Mouse (Mus musculus) forebrain, embryonic 14.5 days (tissue): ENCODE measurements around the gene Fam81a. TPM values are rescaled to one million over a fixed set of nuclear protein-coding genes. Genes with fewer than 3 reads are reported as not detected.
A peak's percentile ranks its signal among the peaks of the same experiment; 100 is the strongest.

Experiments
- ATAC-seq: fragments of 200-750 bp; cut with Nextera tagmentation; 2 replicates; pipeline ENCODE4 v1.8.0; 2017; ENCODE audit warnings: mild to moderate bottlenecking, moderate library complexity
- DNase-seq: peaks from one replicate; pipeline ENCODE4 v3.0.0-alpha.2; 2015; ENCODE audit warnings: low spot score
- H3K27ac ChIP-seq: fragments of 300-500 bp; sonication (generic); 2 replicates; pipeline ENCODE4 v1.5.1; 2014; ENCODE audit warnings: low read depth, mild to moderate bottlenecking, control low read depth, low read length, moderate library complexity
- H3K27me3 ChIP-seq: fragments of 300-500 bp; sonication (generic); replicated peaks from 2 replicates; pipeline ENCODE4 v1.6.1; 2014; ENCODE audit warnings: low read length, control low read depth, mixed read lengths; ENCODE audit not compliant: control insufficient read depth, insufficient read depth
- H3K36me3 ChIP-seq: fragments of 300-500 bp; sonication (generic); 2 replicates; pipeline ENCODE4 v1.6.1; 2014; ENCODE audit warnings: low read length, control low read depth; ENCODE audit not compliant: control insufficient read depth, insufficient read depth
- H3K4me1 ChIP-seq: fragments of 300-500 bp; sonication (generic); 2 replicates; pipeline ENCODE4 v1.6.1; 2014; ENCODE audit warnings: antibody characterized with exemption, low read length, control low read depth; ENCODE audit not compliant: control insufficient read depth, insufficient read depth
- H3K4me2 ChIP-seq: fragments of 300-500 bp; sonication (generic); 2 replicates; pipeline ENCODE4 v1.6.1; 2014; ENCODE audit warnings: mild to moderate bottlenecking, control low read depth, low read length
- H3K4me3 ChIP-seq: fragments of 300-500 bp; sonication (generic); 2 replicates; pipeline ENCODE4 v1.5.1; 2014; ENCODE audit warnings: low read depth, low read length, control low read depth
- H3K9ac ChIP-seq: fragments of 300-500 bp; sonication (generic); 2 replicates; pipeline ENCODE4 v1.6.1; 2014; ENCODE audit warnings: mild to moderate bottlenecking, low read length, control low read depth, moderate library complexity
- H3K9me3 ChIP-seq: fragments of 300-500 bp; sonication (generic); replicated peaks from 2 replicates; pipeline ENCODE4 v1.6.1; 2016; ENCODE audit warnings: low read length, control low read depth, mixed read lengths; ENCODE audit not compliant: control insufficient read depth
- WGBS: fragments of 180-500 bp; shearing (Covaris S2); extraction: QIAGEN DNeasy Blood & Tissue Kit; methylation state at CpG from one replicate; pipeline ENCODE4 v1.1.7; 2014; 5-methylcytosine and 5-hydroxymethylcytosine counted together
- polyA plus RNA-seq: library from polyadenylated mRNA; unstranded; fragments of >200 nt; fragmentation: Nextera tagmentation; extraction: Ambion mirVana; gene quantifications from 2 replicates; pipeline ENCODE4 v1.2.1, GENCODE M21; 2014

Gene Fam81a
- polyA plus RNA-seq, 1 experiment from 2014 or later = 5.6 TPM

DNA sequence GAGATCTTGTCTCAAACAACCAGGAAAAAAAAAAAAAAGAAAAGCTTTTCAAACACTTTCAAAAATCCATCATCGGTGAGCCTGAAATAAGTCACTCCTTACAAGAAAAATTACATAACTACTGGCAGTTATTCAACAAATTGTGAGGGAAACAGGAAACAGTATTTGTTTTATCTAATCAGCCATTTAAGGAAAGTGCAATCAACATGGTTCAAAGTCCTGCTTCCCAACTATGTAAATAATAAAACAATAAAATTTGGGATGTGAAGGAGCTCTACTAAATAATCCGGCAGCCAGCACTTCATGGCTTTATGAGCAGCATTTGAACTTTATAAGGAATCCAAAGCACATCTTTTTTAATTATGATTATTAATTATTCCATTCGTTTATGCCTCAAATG, 80.3 kb downstream of the Fam81a start:
- Histone ChIP-seq H3K9ac (no peak overlapping the region), H3K36me3 (no peaks in the 10 kb centered on the region), H3K4me2 (no peak overlapping the region), H3K4me1 (no peaks in the 10 kb centered on the region), H3K27ac (no peak overlapping the region), H3K4me3 (no peak overlapping the region), H3K27me3 (no peaks in the 10 kb centered on the region), H3K9me3 (no peaks in the 10 kb centered on the region)
- ATAC-seq = no peak
- no peak for DNase-seq
- WGBS = 88% methylated on average over 3 of the region's 3 CpGs

DNA sequence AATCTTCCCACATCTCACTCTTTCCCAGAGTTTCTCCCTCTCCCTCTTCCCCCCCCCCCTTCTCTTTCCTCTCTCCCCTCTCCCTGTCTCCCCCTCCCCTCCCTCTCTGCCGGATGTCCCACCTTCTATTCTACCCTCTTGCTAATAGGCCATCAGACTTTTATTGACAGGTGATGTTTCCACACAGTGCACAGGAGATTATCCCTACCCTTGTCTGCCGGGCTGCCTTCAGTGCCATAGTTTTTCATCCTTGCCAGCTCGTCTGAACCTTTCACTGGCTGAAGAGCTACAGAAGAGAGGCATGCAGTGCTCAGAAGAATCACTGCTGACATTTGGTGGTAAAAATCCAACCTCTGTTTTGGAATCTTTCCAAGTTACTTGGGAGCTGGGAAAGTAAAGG, 88.9 kb downstream of the Fam81a start:
- Histone ChIP-seq H3K9ac (no peak overlapping the region), H3K27ac (no peak overlapping the region), H3K4me3 (no peak overlapping the region), H3K4me1 (no peaks in the 10 kb centered on the region), H3K4me2 (no peak overlapping the region), H3K27me3 (no peaks in the 10 kb centered on the region), H3K9me3 (no peaks in the 10 kb centered on the region), H3K36me3 (no peaks in the 10 kb centered on the region)
- DNase-seq (no peak), ATAC-seq (no peak)
- WGBS = 31% methylated on average over 3 of the region's 3 CpGs

DNA sequence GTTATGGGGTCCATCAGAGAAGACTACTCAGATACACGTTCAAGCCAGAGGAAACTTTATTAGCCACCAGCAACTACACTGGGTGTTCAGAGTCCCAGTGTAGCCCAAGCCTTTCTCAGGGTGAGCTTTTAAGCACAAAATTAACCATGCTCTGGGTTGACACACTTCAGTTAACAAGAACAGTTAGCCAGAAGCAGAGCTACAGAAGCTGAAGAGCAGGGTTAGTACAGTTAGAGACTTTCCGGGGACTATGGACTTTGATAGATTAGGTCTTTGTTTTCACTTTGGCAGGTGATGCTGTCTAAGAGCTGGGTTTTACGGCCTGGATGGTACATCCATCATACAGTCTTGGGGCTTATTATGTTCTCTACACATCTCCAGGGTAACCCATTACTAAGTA, 89.6 kb downstream of the Fam81a start:
- no peaks in the 10 kb centered on the region for H3K9me3 ChIP-seq
- H3K4me1 ChIP-seq = no peaks in the 10 kb centered on the region
- no peak overlapping the region for H3K4me2 ChIP-seq
- no peaks in the 10 kb centered on the region for H3K27me3 ChIP-seq
- H3K27ac ChIP-seq = no peak overlapping the region
- DNase-seq = no peak
- no peaks in the 10 kb centered on the region for H3K36me3 ChIP-seq
- ATAC-seq = no peak
- 71% methylated on average over 3 of the region's 3 CpGs for WGBS
- H3K9ac ChIP-seq = no peak overlapping the region
- no peak overlapping the region for H3K4me3 ChIP-seq

DNA sequence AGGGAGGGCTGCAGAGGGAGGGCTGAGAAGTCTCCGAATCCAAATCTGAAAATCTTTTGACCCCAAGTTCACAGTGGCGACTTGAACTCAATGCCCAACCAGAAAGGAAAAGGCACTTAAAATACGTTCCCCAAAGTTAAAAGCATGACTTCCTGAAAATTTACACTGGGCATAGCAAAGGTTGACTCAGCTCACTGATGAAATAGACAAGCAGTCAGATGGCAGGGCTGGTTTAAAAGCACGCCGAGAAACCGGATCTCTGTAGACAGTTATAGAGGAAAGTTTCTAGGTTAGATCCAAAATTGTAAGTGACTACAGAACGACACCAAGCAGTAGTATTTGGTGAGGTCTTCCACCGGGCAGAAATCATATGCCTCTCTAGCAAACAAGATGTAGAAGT, 92.5 kb downstream of the Fam81a start:
- whole genome bisulfite sequencing = 53% methylated on average over 8 of the region's 8 CpGs
- Histone ChIP-seq H3K36me3 (no peaks in the 10 kb centered on the region), H3K4me2 (no peak overlapping the region), H3K9me3 (no peaks in the 10 kb centered on the region), H3K27ac (no peak overlapping the region), H3K4me3 (no peak overlapping the region), H3K4me1 (no peaks in the 10 kb centered on the region), H3K27me3 (no peaks in the 10 kb centered on the region), H3K9ac (no peak overlapping the region)
- ATAC-seq (no peak), DNase-seq (no peak)

GRCm38 (mm10) chr9:70049416-70049783, 93.0 kb downstream of the Fam81a start:
- H3K9ac ChIP-seq = no peak overlapping the region
- no peak for ATAC-seq
- H3K36me3 ChIP-seq = no peaks in the 10 kb centered on the region
- no peaks in the 10 kb centered on the region for H3K9me3 ChIP-seq
- WGBS = 31% methylated on average over 3 of the region's 3 CpGs
- no peak overlapping the region for H3K27ac ChIP-seq
- no peak overlapping the region for H3K4me3 ChIP-seq
- no peaks in the 10 kb centered on the region for H3K27me3 ChIP-seq
- no peak overlapping the region for H3K4me2 ChIP-seq
- DNase-seq = peak; percentile 20
- no peaks in the 10 kb centered on the region for H3K4me1 ChIP-seq

DNA sequence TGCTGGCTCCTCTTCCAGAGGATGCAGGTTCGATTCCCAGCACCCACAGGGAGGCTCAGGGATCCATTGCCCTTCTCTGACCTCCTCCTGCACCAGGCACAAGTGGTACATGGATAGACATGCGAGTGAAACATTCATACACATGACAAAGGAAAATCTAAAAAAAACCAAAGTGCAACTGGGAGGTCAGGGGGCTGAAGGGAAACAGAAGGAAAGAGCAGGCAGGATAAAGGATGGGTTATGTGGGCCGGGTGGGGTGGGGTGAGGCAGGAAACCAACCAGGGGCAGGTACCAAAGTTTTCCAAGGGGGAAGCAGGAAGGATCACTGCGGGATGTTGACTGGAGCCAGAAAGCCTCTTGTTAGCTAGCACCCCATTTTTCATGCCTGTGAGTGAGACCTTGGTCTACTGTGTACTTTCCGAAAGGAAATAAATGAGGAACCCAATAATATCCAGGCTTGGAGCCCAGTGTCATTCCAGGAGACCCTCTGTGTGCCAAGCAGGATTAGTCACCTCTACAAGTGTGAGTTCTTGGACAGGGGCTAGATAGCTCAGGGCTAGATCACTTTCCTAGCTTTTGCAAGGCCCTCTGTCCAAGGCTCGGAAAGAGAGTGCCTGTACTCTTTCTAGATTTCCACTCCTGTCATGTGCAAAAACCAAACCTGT, 93.5 kb downstream of the Fam81a start:
- no peak overlapping the region for H3K9ac ChIP-seq
- no peak overlapping the region for H3K4me3 ChIP-seq
- no peaks in the 10 kb centered on the region for H3K27me3 ChIP-seq
- H3K36me3 ChIP-seq = no peaks in the 10 kb centered on the region
- H3K9me3 ChIP-seq = no peaks in the 10 kb centered on the region
- ATAC-seq (no peak), DNase-seq (no peak)
- WGBS = 57% methylated on average over 6 of the region's 6 CpGs
- no peak overlapping the region for H3K27ac ChIP-seq
- no peak overlapping the region for H3K4me2 ChIP-seq
- no peaks in the 10 kb centered on the region for H3K4me1 ChIP-seq

- ATAC-seq (no peak), DNase-seq (no peak)
- Histone ChIP-seq H3K27me3 (no peaks in the 10 kb centered on the region), H3K9ac (no peak overlapping the region), H3K4me3 (no peak overlapping the region), H3K9me3 (no peaks in the 10 kb centered on the region), H3K4me1 (no peaks in the 10 kb centered on the region), H3K4me2 (no peak overlapping the region), H3K36me3 (no peaks in the 10 kb centered on the region), H3K27ac (no peak overlapping the region)
- WGBS = 24% methylated on average over 5 of the region's 5 CpGs
Observed at GRCm38 (mm10) chr9:70048280-70048679, 94.1 kb downstream of the Fam81a start.

DNA sequence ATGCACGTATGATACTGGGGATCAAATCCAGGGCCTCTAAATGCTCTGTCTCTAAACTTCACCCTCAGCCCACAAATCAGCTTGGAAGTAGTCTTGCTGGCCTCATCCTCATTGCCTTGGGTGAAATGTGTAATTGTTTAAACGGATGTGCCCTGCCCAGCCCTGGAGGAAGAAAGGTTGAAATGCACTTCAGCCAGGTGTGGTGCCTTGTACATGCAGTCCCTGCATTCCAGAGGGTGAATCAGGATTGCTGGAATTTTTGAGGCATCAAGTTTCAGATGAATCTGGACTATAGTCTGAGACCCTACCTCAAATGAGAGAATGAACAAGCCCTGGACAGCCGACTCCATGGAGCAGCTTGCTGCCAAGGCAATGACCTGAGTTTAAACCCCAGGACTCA, 94.5 kb downstream of the Fam81a start:
- no peak overlapping the region for H3K27ac ChIP-seq
- no peak overlapping the region for H3K4me2 ChIP-seq
- no peak for DNase-seq
- no peaks in the 10 kb centered on the region for H3K9me3 ChIP-seq
- H3K27me3 ChIP-seq = no peaks in the 10 kb centered on the region
- no peaks in the 10 kb centered on the region for H3K4me1 ChIP-seq
- H3K4me3 ChIP-seq = no peak overlapping the region
- no peak overlapping the region for H3K9ac ChIP-seq
- no peaks in the 10 kb centered on the region for H3K36me3 ChIP-seq
- 57% methylated on average over 3 of the region's 3 CpGs for WGBS
- ATAC-seq = no peak

- 89% methylated on average over 6 of the region's 6 CpGs for WGBS
- Histone ChIP-seq H3K36me3 (no peaks in the 10 kb centered on the region), H3K27ac (no peak overlapping the region), H3K4me3 (no peak overlapping the region), H3K9me3 (no peaks in the 10 kb centered on the region), H3K27me3 (no peaks in the 10 kb centered on the region), H3K4me2 (no peak overlapping the region), H3K9ac (no peak overlapping the region), H3K4me1 (no peaks in the 10 kb centered on the region)
- no peak for DNase-seq
- ATAC-seq = no peak
Observed at GRCm38 (mm10) chr9:70046255-70046654, 96.1 kb downstream of the Fam81a start.
